Mouse (Mus musculus): ENCODE data around the gene Dolpp1. TPM values are rescaled to one million over a fixed set of nuclear protein-coding genes. Genes with fewer than 3 reads are reported as not detected.

The Dolpp1 gene
- polyA plus RNA-seq, 1 experiment from 2014 or later: 69.9 TPM

Small RNA genes lying within 50 kb of the gene (microRNA-seq; reads per million reads assigned to microRNA genes)
- not detected for gene Gm47292

Other genes starting within 250 kb of the Dolpp1 start
- 19.5 and 20.4 TPM in 2 replicates for gene Endog, start 220.8 kb upstream of the Dolpp1 start, polyA plus RNA-seq (2015; fragmentation: Nextera tagmentation; extraction: Ambion mirVana)
- gene Spout1, start 213.8 kb upstream of the Dolpp1 start, polyA plus RNA-seq (2015; fragmentation: Nextera tagmentation; extraction: Ambion mirVana): 65.3 and 69.9 TPM in 2 replicates
- 15.0 and 16.8 TPM in 2 replicates for gene Kyat1, start 186.4 kb upstream of the Dolpp1 start, polyA plus RNA-seq (2015; fragmentation: Nextera tagmentation; extraction: Ambion mirVana)
- 62.5 and 62.7 TPM in 2 replicates for gene Lrrc8a, start 154.5 kb upstream of the Dolpp1 start, polyA plus RNA-seq (2015; fragmentation: Nextera tagmentation; extraction: Ambion mirVana)
- gene Gm28035, start 151.7 kb upstream of the Dolpp1 start, polyA plus RNA-seq (2015; fragmentation: Nextera tagmentation; extraction: Ambion mirVana): 0.31 and 0.38 TPM in 2 replicates
- 7.0 and 7.3 TPM in 2 replicates for gene Phyhd1, start 126.1 kb upstream of the Dolpp1 start, polyA plus RNA-seq (2015; fragmentation: Nextera tagmentation; extraction: Ambion mirVana)
- not detected in 2 replicates for gene Gm28038, start 111.2 kb upstream of the Dolpp1 start, polyA plus RNA-seq (2015; fragmentation: Nextera tagmentation; extraction: Ambion mirVana)
- gene Dolk, start 105.9 kb upstream of the Dolpp1 start, polyA plus RNA-seq (2015; fragmentation: Nextera tagmentation; extraction: Ambion mirVana): 40.7 TPM in 2 replicates
- gene Nup188, start 105.9 kb upstream of the Dolpp1 start, polyA plus RNA-seq (2015; fragmentation: Nextera tagmentation; extraction: Ambion mirVana): 22.6 and 22.7 TPM in 2 replicates
- 214 and 219 TPM in 2 replicates for gene Sh3glb2, start 32.9 kb upstream of the Dolpp1 start, polyA plus RNA-seq (2015; fragmentation: Nextera tagmentation; extraction: Ambion mirVana)
- gene Miga2, start 28.0 kb upstream of the Dolpp1 start, polyA plus RNA-seq (2015; fragmentation: Nextera tagmentation; extraction: Ambion mirVana): 33.9 and 34.9 TPM in 2 replicates
- 22.5 and 23.9 TPM in 2 replicates for gene Crat, start 23.6 kb downstream of the Dolpp1 start, polyA plus RNA-seq (2015; fragmentation: Nextera tagmentation; extraction: Ambion mirVana)
- 152 and 155 TPM in 2 replicates for gene Ptpa, start 23.8 kb downstream of the Dolpp1 start, polyA plus RNA-seq (2015; fragmentation: Nextera tagmentation; extraction: Ambion mirVana)
- gene Ier5l, start 82.0 kb downstream of the Dolpp1 start, polyA plus RNA-seq (2015; fragmentation: Nextera tagmentation; extraction: Ambion mirVana): 2.3 and 2.8 TPM in 2 replicates
- 0.51 and 0.63 TPM in 2 replicates for gene Cstad, start 202.8 kb downstream of the Dolpp1 start, polyA plus RNA-seq (2015; fragmentation: Nextera tagmentation; extraction: Ambion mirVana)